Mouse (Mus musculus) retina, postnatal 1 day (tissue): ENCODE data around the gene Ptprd.
A peak's percentile ranks its signal among the peaks of the same experiment; 100 is the strongest.

ENCODE experiments used
- DNase-seq: peaks from one replicate; pipeline ENCODE4 v3.0.0-alpha.2; 2012

Gene Ptprd

DNA sequence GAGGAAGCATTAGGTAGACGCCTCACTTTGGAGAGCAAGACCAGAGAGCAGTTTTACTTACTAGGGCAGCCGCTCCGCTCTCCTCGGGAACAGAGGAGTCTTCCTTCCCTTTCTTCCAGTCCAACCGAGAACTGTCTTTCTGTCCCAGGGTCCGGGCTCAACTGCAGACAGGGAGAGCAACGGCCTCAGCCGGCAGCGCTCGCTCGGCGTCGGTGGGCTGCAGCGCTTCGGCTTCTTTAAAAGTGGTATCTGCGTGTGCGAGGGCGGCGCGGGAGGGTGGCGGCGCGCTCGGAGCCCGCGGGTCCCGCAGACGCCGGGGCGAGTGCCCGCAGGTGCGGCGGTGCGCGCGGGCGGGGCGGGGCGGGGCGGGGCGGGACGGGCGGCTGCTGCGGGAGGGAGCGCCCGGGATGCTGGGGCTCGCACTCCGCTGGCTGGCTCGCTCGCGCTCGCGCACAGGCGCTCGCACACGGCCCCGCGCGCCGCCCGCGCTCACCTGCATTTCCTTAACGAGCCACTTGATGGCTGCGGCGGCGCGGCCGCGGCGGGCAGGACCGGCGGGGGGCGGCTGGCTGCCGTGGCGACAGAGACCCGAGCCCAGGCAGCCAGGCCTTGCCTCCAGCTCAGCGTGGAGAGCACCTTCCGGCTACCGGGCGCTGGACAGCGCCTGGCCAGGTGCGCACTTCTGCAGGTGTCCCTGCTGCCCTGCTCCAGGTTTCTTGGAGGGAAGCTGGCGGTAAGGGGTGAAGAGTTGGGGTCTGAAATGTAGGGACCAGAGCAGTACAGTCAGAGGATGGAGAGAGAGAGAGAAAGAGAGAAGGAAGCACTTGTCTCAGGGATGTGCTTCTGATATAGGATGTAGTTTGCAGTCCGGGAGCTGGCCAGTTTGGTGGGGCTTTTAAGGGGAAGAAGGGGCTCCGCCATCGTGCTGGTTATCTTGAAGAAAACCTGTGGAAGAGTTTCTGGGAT is at the start of gene Ptprd:
Ptprd (minus strand) TSS at position 433 of the 966 bp plus-strand sequence.
- peak; percentile 78 for DNase-seq

GRCm38 (mm10) chr4:78235820-78236219 is 24.1 kb upstream of the Ptprd start:
- DNase-seq: no peak

GRCm38 (mm10) chr4:78235316-78235715 is 23.6 kb upstream of the Ptprd start:
- no peak for DNase-seq

GRCm38 (mm10) chr4:78234681-78235080 is 22.9 kb upstream of the Ptprd start:
- DNase-seq: no peak

- DNase-seq: peak; percentile 11
Observed at GRCm38 (mm10) chr4:78213949-78214348, 2.2 kb upstream of the Ptprd start.

GRCm38 (mm10) chr4:78212941-78213340 is 1.2 kb upstream of the Ptprd start:
- peak; percentile 4 for DNase-seq

GRCm38 (mm10) chr4:78210878-78211528 is 758 bp downstream of the Ptprd start:
- DNase-seq: peak; percentile 31

- peak; percentile 24 for DNase-seq
Observed at GRCm38 (mm10) chr4:78205018-78205417, 6.7 kb downstream of the Ptprd start.

DNA sequence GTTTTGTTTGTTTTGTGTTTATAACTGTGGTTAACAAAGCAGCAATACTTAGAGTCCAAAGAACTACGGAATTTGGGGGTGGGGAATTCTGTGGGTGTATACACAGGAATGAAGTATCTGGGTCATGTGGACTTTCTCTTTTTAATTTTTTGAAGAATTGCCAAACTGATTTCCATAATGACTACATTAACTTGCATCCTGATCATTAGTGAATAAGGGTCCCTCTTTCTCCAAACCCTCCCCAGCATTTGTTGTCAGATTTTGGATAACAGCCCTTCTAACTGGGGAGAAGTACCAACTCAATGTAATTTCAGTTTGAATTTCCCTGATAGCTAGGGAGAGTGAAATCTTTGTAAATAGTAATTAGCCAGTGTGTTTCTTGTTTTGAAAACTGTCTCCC is 43.3 kb downstream of the Ptprd start:
- peak; percentile 58 for DNase-seq

DNA sequence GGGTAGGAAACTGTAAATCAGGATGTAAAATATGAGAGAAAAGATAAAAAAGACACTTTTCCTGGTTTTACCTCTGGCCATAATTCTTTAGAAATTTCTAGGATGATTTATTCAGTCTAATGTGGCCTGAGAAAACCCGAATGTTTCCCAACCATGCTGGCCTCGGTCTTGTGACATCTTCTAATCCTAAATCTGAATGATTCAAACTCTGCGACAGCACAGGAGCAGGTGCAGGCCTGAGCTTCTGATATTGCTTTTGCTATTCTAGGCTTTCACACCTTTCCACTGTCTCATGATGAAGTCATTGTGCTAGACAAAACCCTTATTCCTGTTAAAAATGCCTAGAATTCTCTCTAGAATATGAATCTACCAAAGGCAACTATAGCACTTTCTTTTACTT is 51.3 kb downstream of the Ptprd start:
- DNase-seq: no peak

- DNase-seq: peak; percentile 1
Observed at GRCm38 (mm10) chr4:78150561-78150960, 61.2 kb downstream of the Ptprd start.

DNA sequence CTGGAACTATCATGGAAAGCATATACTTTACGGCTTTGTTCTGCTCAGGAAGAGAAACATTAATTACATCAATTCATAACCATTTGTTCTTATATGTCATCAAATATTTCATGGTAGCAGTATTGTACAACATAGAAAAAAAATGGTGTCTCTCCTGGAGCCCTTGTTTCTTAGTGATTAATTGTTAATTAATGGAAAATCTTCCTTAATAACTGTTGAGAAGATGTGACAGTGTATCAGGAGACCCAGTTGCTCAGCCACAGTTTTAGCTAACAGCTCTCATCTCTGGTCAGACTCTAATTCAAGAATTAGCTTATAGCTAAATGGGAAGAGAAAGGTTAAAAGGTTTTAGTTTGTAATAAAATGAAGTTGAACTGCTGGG is 69.0 kb downstream of the Ptprd start:
- no peak for DNase-seq

DNA sequence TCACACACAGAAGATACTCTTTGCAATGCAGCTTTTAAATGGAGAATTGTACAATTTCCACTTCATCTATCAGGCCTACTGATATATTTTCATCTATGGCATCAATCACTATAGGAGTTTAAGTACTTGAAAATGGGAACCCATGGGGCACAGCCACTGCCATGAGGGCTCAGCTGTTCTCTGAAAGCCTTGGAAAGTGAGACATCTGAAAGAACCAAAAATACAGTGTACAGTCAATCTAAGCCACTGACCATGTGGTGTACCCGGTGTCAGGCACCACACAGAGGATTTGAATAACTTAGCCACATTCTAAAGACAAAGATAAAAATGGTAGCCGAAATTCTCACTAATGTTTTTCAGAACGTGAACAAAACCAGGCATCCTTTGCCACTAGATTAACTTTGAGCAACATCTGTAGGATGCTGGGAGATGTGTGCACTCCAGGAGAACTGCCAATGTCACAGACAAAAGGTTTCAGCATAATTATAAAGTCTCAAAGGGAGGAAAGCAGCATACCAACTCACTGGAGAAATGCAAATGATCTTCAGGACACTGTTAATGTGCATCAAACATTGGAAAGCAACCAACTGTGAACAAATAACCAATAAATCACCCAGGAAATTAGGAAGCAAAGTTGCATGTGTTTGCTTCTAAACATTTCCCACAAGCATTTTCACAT is 69.5 kb downstream of the Ptprd start:
- DNase-seq: no peak

DNA sequence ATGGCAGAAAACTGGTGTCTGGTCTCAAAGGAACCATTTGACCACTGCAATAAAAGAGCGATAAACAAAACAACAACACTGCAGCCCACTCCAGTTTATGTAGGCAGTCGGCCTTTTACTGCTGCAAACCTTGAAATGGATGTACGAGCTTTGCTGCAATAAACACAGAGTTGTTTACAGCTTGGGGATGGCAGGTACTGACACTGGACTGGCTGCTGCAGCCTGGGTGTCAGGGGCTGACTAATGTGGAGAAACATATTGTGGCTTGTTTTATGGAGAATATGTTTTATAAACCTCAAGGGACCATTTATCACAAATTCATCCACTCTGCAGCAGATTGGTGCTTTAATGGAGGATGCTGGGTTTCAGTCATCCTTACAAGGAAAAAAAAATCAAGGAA is 100.9 kb downstream of the Ptprd start:
- peak; percentile 2 for DNase-seq

GRCm38 (mm10) chr4:78097526-78097925 is 114.2 kb downstream of the Ptprd start:
- no peak for DNase-seq

- DNase-seq: no peak
Observed at GRCm38 (mm10) chr4:78082744-78083143, 129.0 kb downstream of the Ptprd start.

DNA sequence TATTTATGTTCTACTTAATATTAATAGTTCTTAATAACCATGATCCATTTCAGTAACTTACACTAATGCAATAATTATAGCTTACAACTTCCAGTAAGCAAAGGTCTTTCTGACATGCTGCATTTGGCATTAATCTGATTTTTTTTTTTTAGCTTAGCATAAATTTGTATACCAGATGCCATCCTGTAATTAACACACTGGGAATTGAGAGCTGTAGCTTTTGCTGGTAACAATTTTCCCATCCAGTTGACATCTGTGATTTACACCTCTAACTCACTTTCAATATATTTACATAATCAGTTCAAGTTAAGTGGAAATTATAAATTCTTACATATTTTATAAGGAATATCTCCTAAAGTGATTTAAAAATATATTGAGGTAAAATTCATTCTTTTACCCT is 134.3 kb downstream of the Ptprd start:
- no peak for DNase-seq

GRCm38 (mm10) chr4:78077087-78077486 is 134.7 kb downstream of the Ptprd start:
- no peak for DNase-seq

- peak; percentile 3 for DNase-seq
Observed at GRCm38 (mm10) chr4:78038401-78038800, 173.4 kb downstream of the Ptprd start.

DNA sequence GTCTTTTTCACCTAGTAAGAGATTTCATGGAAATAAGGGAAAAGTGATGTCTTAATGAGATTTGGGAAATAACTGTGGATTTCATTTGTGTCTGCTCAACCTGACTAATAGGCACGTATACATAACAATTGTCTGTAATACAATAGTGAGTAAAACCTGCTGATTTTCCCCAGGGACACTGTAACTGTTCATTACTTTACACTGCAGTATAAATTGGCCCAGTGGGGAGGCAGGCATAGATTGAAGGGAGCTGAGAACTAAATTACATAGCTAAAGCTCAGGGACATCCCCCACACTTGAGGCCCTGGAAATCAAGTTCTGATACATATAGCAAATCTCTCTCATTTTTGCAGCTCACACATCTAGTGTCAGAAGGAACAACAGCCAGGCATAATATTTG is 209.7 kb downstream of the Ptprd start:
- DNase-seq: no peak

GRCm38 (mm10) chr4:77992709-77993108 is 219.1 kb downstream of the Ptprd start:
- no peak for DNase-seq

- DNase-seq: no peak
Observed at GRCm38 (mm10) chr4:77982094-77982493, 229.7 kb downstream of the Ptprd start.

DNA sequence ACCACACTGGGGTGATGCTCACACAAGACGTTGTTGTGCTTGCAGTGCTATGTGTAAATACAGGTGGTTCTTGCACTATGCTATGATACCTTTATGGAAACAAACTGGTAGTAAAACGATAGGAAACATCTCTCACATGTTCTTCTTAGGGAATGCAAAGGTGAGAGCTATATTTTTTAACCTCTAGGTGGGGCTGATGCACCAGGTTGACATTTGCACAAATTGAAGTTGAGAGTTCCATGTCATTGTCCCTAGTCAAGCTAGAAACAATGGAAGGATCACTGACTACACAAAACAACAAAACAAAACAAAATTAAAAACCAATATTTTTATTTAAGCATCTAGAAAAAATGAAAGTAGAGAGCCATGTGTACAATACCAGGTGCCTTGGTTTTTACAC is 250.1 kb downstream of the Ptprd start:
- DNase-seq: peak; percentile 20

- no peak for DNase-seq
Observed at GRCm38 (mm10) chr4:77889489-77889888, 322.3 kb downstream of the Ptprd start.
